Mouse (Mus musculus) MEL (cell line): Measurements from ENCODE around the gene Fam172a. TPM values are rescaled to one million over a fixed set of nuclear protein-coding genes. Genes with fewer than 3 reads are reported as not detected.

ENCODE experiments used
- DNase-seq: peaks from one replicate; pipeline ENCODE4 v3.0.0; 2011; ENCODE audit warnings: low read depth, low spot score
- H3K27ac ChIP-seq: 2 replicates; pipeline ENCODE4 v1.5.1; 2012; ENCODE audit warnings: low read depth, mild to moderate bottlenecking, control low read depth, low read length, moderate library complexity; ENCODE audit not compliant: control insufficient read depth
- H3K27me3 ChIP-seq, 2 experiments: fragments of 150-350 bp in 1 of 2; sonication (generic) in 1 of 2; 2 replicates each; pipeline ENCODE4 v1.6.1; 2012; ENCODE audit warnings: low read length in 2 of 2, mild to moderate bottlenecking in 2 of 2, improper control_type of control experiment in 1 of 2, moderate library complexity in 1 of 2; ENCODE audit not compliant: insufficient read depth in 2 of 2, control insufficient read depth in 1 of 2
- H3K36me3 ChIP-seq, 2 experiments: 2 replicates each; pipeline ENCODE4 v1.6.1; 2012 to 2014; ENCODE audit warnings: low read length in 2 of 2, improper control_type of control experiment in 1 of 2, inconsistent platforms in 1 of 2, mild to moderate bottlenecking in 1 of 2; ENCODE audit not compliant: insufficient read depth in 2 of 2, control insufficient read depth in 1 of 2
- H3K4me1 ChIP-seq, 2 experiments: fragments of 150-350 bp in 1 of 2; sonication (generic) in 1 of 2; 2 replicates each; pipeline ENCODE4 v1.6.1; 2012; ENCODE audit warnings: low read length in 2 of 2, improper control_type of control experiment in 1 of 2, mild to moderate bottlenecking in 1 of 2; ENCODE audit not compliant: insufficient read depth in 2 of 2, control insufficient read depth in 1 of 2
- H3K4me3 ChIP-seq, 2 experiments: fragments of 150-350 bp in 1 of 2; sonication (generic) in 1 of 2; 2 replicates each; pipeline ENCODE4 v1.5.1; 2012; ENCODE audit warnings: low read depth in 2 of 2, low read length in 2 of 2, mild to moderate bottlenecking in 2 of 2, moderate library complexity in 2 of 2, control low read depth in 1 of 2, improper control_type of control experiment in 1 of 2; ENCODE audit not compliant: control insufficient read depth in 1 of 2, insufficient read depth in 1 of 2
- H3K79me2 ChIP-seq: 2 replicates; pipeline ENCODE4 v1.6.1; 2012; ENCODE audit warnings: mild to moderate bottlenecking, low read length, moderate library complexity; ENCODE audit not compliant: control insufficient read depth, poor library complexity, insufficient read depth
- H3K9ac ChIP-seq: 2 replicates; pipeline ENCODE4 v1.6.1; 2012; ENCODE audit warnings: low read depth, mild to moderate bottlenecking, control low read depth, low read length, moderate library complexity; ENCODE audit not compliant: control insufficient read depth, poor library complexity, severe bottlenecking
- H3K9me3 ChIP-seq: fragments of 150-350 bp; sonication (generic); replicated peaks from 2 replicates; pipeline ENCODE4 v1.6.1; 2012; ENCODE audit warnings: mild to moderate bottlenecking, low read length, improper control_type of control experiment, moderate library complexity; ENCODE audit not compliant: insufficient read depth
- BHLHE40 ChIP-seq: IDR thresholded peaks from 2 replicates; pipeline ENCODE4 v1.6.1; 2012; ENCODE audit warnings: low read depth, mild to moderate bottlenecking, inconsistent platforms, low read length, improper control_type of control experiment, borderline replicate concordance
- CHD1 ChIP-seq: IDR thresholded peaks from 2 replicates; pipeline ENCODE4 v1.6.1; 2012; ENCODE audit warnings: low read depth, mild to moderate bottlenecking, inconsistent platforms, low read length, improper control_type of control experiment
- CTCF ChIP-seq, 3 experiments: IDR thresholded peaks in 2 of 3; conservative IDR thresholded peaks in 1 of 3; 2 replicates each; pipeline ENCODE4 v1.5.1; 2011 to 2012; ENCODE audit warnings: low read length in 3 of 3, low read depth in 2 of 3, mild to moderate bottlenecking in 2 of 3, improper control_type of control experiment in 1 of 3, inconsistent platforms in 1 of 3, mixed read lengths in 1 of 3, moderate library complexity in 1 of 3; ENCODE audit not compliant: control insufficient read depth in 1 of 3, insufficient read depth in 1 of 3, poor library complexity in 1 of 3, severe bottlenecking in 1 of 3
- E2F4 ChIP-seq: IDR thresholded peaks from 2 replicates; pipeline ENCODE4 v1.6.1; 2011; ENCODE audit warnings: low read depth, low read length, improper control_type of control experiment, borderline replicate concordance
- EP300 ChIP-seq, 2 experiments: IDR thresholded peaks; 2 replicates each; pipeline ENCODE4 v1.6.1; 2011; ENCODE audit warnings: improper control_type of control experiment in 2 of 2, low read length in 2 of 2, low read depth in 1 of 2, mild to moderate bottlenecking in 1 of 2
- ETS1 ChIP-seq: IDR thresholded peaks from 2 replicates; pipeline ENCODE4 v1.6.1; 2012; ENCODE audit warnings: low read depth, mild to moderate bottlenecking, inconsistent platforms, low read length, improper control_type of control experiment, moderate library complexity
- HCFC1 ChIP-seq: IDR thresholded peaks from 2 replicates; pipeline ENCODE4 v1.6.1; 2012; ENCODE audit warnings: low read depth, mild to moderate bottlenecking, inconsistent platforms, low read length, improper control_type of control experiment, moderate library complexity
- MAX ChIP-seq: IDR thresholded peaks from 2 replicates; pipeline ENCODE4 v1.6.1; 2011; ENCODE audit warnings: low read length, improper control_type of control experiment
- MAZ ChIP-seq: IDR thresholded peaks from 2 replicates; pipeline ENCODE4 v1.6.1; 2012; ENCODE audit warnings: low read depth, mild to moderate bottlenecking, inconsistent platforms, low read length, improper control_type of control experiment
- MEF2A ChIP-seq: IDR thresholded peaks from 2 replicates; pipeline ENCODE4 v1.6.1; 2014; ENCODE audit warnings: low read depth, mild to moderate bottlenecking, inconsistent platforms, low read length, improper control_type of control experiment; ENCODE audit not compliant: poor library complexity, insufficient replicate concordance, severe bottlenecking; ENCODE audit errors: extremely low read depth
- MXI1 ChIP-seq: IDR thresholded peaks from 2 replicates; pipeline ENCODE4 v1.6.1; 2011; ENCODE audit warnings: mild to moderate bottlenecking, low read depth, low read length, improper control_type of control experiment
- MYB ChIP-seq: IDR thresholded peaks from 2 replicates; pipeline ENCODE4 v1.6.1; 2011; ENCODE audit warnings: mild to moderate bottlenecking, low read depth, low read length, improper control_type of control experiment
- MYC ChIP-seq: IDR thresholded peaks from 2 replicates; pipeline ENCODE4 v1.6.1; 2011; ENCODE audit warnings: low read depth, mild to moderate bottlenecking, low read length, improper control_type of control experiment, moderate library complexity
- NELFE ChIP-seq: IDR thresholded peaks from 2 replicates; pipeline ENCODE4 v1.6.1; 2011; ENCODE audit warnings: low read depth, low read length, improper control_type of control experiment
- NRF1 ChIP-seq: IDR thresholded peaks from 2 replicates; pipeline ENCODE4 v1.6.1; 2014; ENCODE audit warnings: low read depth, mild to moderate bottlenecking, inconsistent platforms, low read length, improper control_type of control experiment, moderate library complexity; ENCODE audit not compliant: poor library complexity, insufficient read depth, severe bottlenecking
- POLR2A ChIP-seq, 2 experiments: IDR thresholded peaks; 2 replicates each; pipeline ENCODE4 v1.6.1; 2011 to 2012; ENCODE audit warnings: low read length in 2 of 2, mild to moderate bottlenecking in 2 of 2, control low read depth in 1 of 2, improper control_type of control experiment in 1 of 2, low read depth in 1 of 2, moderate library complexity in 1 of 2; ENCODE audit not compliant: control insufficient read depth in 1 of 2, insufficient read depth in 1 of 2, poor library complexity in 1 of 2
- POLR2AphosphoS5 ChIP-seq: IDR thresholded peaks from 2 replicates; pipeline ENCODE4 v1.6.1; 2012; ENCODE audit warnings: low read depth, borderline replicate concordance, mild to moderate bottlenecking, inconsistent platforms, low read length, moderate library complexity, mixed read lengths
- RAD21 ChIP-seq: IDR thresholded peaks from 2 replicates; pipeline ENCODE4 v1.6.1; 2011; ENCODE audit warnings: mild to moderate bottlenecking, low read depth, low read length, improper control_type of control experiment
- SIN3A ChIP-seq: IDR thresholded peaks from 2 replicates; pipeline ENCODE4 v1.6.1; 2012; ENCODE audit warnings: low read length, improper control_type of control experiment, inconsistent platforms
- TAL1 ChIP-seq: IDR thresholded peaks from 2 replicates; pipeline ENCODE4 v1.6.1; 2012; ENCODE audit warnings: mild to moderate bottlenecking, inconsistent platforms, low read length, moderate library complexity, mixed read lengths
- TBP ChIP-seq: IDR thresholded peaks from 2 replicates; pipeline ENCODE4 v1.8.0; 2011; ENCODE audit warnings: low read depth, low read length, improper control_type of control experiment
- TCF12 ChIP-seq: IDR thresholded peaks from 2 replicates; pipeline ENCODE4 v1.6.1; 2014; ENCODE audit warnings: low read depth, mild to moderate bottlenecking, inconsistent platforms, low read length, improper control_type of control experiment, moderate library complexity
- UBTF ChIP-seq: IDR thresholded peaks from 2 replicates; pipeline ENCODE4 v1.6.1; 2012; ENCODE audit warnings: low read depth, mild to moderate bottlenecking, inconsistent platforms, low read length, improper control_type of control experiment, moderate library complexity, borderline replicate concordance; ENCODE audit not compliant: insufficient read depth
- ZKSCAN1 ChIP-seq: IDR thresholded peaks from 2 replicates; pipeline ENCODE4 v1.6.1; 2012; ENCODE audit warnings: low read depth, mild to moderate bottlenecking, inconsistent platforms, low read length, improper control_type of control experiment, moderate library complexity
- ZMIZ1 ChIP-seq: IDR thresholded peaks from 2 replicates; pipeline ENCODE4 v1.6.1; 2012; ENCODE audit warnings: low read depth, mild to moderate bottlenecking, inconsistent platforms, low read length, improper control_type of control experiment, moderate library complexity
- polyA plus RNA-seq, 2 experiments: library from polyadenylated mRNA; stranded (reverse) in 1 of 2; unstranded in 1 of 2; fragments of >175 nt in 1 of 2; fragments of >200 nt in 1 of 2; gene quantifications; 2 replicates each; pipeline versions ENCODE4 v1.2.1 to v1.2.4; 2012; ENCODE audit warnings: low replicate concordance in 2 of 2, low read depth in 1 of 2; ENCODE audit not compliant: insufficient read length in 2 of 2, insufficient read depth in 1 of 2, missing spikeins in 1 of 2
- total RNA-seq: library from RNA; depleted of rRNA; stranded (reverse); fragments of 300-350 nt; gene quantifications from 2 replicates; pipeline ENCODE4 v1.2.3, GENCODE M21; 2012

Gene Fam172a
- total and polyA plus RNA-seq, 3 experiments: 13.4 to 358 (median 19.6) TPM

DNA sequence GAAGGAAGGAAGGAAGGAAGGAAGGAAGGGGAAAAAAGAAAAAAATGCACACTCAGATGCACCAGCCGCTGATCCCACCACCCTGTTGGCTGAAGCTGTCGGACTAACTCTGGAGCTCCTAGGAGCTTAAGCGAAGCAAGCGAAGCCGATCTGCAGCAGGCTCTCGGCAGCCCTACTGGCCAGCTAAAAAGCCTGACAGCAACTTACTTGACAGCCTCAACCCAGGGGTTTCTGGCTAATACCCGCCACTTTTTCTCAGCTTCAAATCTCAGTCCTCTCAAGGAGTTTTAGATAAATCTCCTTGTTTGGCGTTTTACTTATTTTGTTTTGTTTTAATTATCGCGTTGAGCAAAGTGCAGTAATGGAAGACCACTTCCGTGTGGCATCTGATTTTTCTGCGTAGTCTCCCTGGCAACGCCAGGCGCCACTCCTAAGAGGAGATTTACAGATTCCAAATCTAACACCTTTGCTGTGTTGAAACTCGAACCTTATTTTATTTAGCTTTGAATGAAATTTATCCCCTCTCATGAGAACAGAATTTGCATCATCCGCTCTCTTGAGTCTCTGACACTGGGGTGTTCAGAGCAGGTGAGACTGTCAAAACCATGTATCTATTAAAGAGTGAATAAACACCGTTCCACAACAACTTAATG is 470.3 kb downstream of the Fam172a start:
- no peak overlapping the region for H3K4me3 ChIP-seq
- H3K79me2 ChIP-seq: no peaks in the 10 kb centered on the region
- no peak overlapping the region for H3K27ac ChIP-seq
- TF ChIP-seq MEF2A (no peak), EP300 (IDR thresholded peaks at IDR 0.05; ENCODE audit: low read depth in 1 of 2, low read length in 2 of 2) (no peak), CHD1 (no peak), MAZ (no peak)
- H3K4me1 ChIP-seq: no peaks in the 10 kb centered on the region
- no peak for DNase-seq
- no peak overlapping the region for H3K9ac ChIP-seq
- H3K9me3 ChIP-seq: no peaks in the 10 kb centered on the region
- peaks cover 0 to 3% of the 10 kb centered on the region in 2 experiments; a peak in 1 of 4 replicates for H3K27me3 ChIP-seq
- H3K36me3 ChIP-seq: no peaks in the 10 kb centered on the region

- Histone ChIP-seq H3K4me3 (no peak overlapping the region), H3K9me3 (no peaks in the 10 kb centered on the region), H3K27me3 (peaks cover 0 to 3% of the 10 kb centered on the region in 2 experiments; a peak in 1 of 4 replicates), H3K27ac (no peak overlapping the region), H3K79me2 (no peaks in the 10 kb centered on the region), H3K4me1 (no peaks in the 10 kb centered on the region), H3K36me3 (no peaks in the 10 kb centered on the region), H3K9ac (no peak overlapping the region)
- no peak for DNase-seq
- no peak for TF ChIP-seq ZKSCAN1
- no peak for TF ChIP-seq MXI1
- TF ChIP-seq POLR2A (IDR thresholded peaks at IDR 0.05; ENCODE audit: control insufficient read depth in 1 of 2, insufficient read depth in 1 of 2, low read depth in 1 of 2, low read length in 2 of 2, poor library complexity in 1 of 2): no peak
- TF ChIP-seq TAL1: no peak
- TF ChIP-seq ZMIZ1: no peak
- no peak for TF ChIP-seq ETS1
- no peak for TF ChIP-seq BHLHE40
- TF ChIP-seq RAD21: no peak
- TF ChIP-seq MYC: no peak
- no peak for TF ChIP-seq TBP
- TF ChIP-seq MAZ: no peak
These were observed 471.0 kb downstream of the Fam172a start for GRCm38 (mm10) chr13:78172861-78173260.

GRCm38 (mm10) chr13:78174191-78174590 is 472.4 kb downstream of the Fam172a start:
- Histone ChIP-seq H3K4me3 (no peak overlapping the region), H3K36me3 (no peaks in the 10 kb centered on the region), H3K79me2 (no peaks in the 10 kb centered on the region), H3K9ac (no peak overlapping the region), H3K27me3 (peaks cover 0 to 3% of the 10 kb centered on the region in 2 experiments; a peak in 1 of 4 replicates), H3K27ac (no peak overlapping the region), H3K4me1 (no peaks in the 10 kb centered on the region), H3K9me3 (no peaks in the 10 kb centered on the region)
- no peak for DNase-seq
- TF ChIP-seq CTCF (IDR thresholded peaks at IDR 0.05 in 2 of 3, conservative IDR thresholded peaks at IDR 0.05 in 1 of 3; ENCODE audit: control insufficient read depth in 1 of 3, insufficient read depth in 1 of 3, low read depth in 2 of 3, low read length in 3 of 3, poor library complexity in 1 of 3, severe bottlenecking in 1 of 3): no peak
- TF ChIP-seq MYB: no peak
- TF ChIP-seq POLR2A (IDR thresholded peaks at IDR 0.05; ENCODE audit: control insufficient read depth in 1 of 2, insufficient read depth in 1 of 2, low read depth in 1 of 2, low read length in 2 of 2, poor library complexity in 1 of 2): no peak
- TF ChIP-seq TCF12: no peak
- TF ChIP-seq BHLHE40: no peak
- no peak for TF ChIP-seq HCFC1
- no peak for TF ChIP-seq SIN3A
- TF ChIP-seq NELFE: no peak
- no peak for TF ChIP-seq MAX
- TF ChIP-seq POLR2AphosphoS5: no peak
- TF ChIP-seq UBTF: no peak
- TF ChIP-seq NRF1: no peak
- TF ChIP-seq E2F4: no peak
